Mouse (Mus musculus): ENCODE results near the gene Zfp853.

DNA sequence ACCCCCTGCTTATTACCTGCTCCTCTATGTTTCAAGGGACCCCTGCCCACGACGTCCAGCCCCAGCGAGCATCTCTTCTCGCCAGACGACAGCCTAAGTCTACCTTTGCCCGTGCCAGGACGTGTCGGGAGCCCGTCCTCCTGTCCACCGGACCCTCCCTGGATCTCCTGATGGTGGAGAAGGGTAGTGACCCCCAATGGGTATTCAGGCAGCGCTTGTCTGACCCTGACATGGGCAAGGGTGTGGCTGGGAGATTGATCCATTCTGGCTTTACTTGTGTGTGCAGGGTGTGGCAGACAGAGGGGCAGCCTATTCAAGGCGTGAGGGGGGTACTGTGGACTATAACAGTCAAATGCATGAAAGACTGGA, 23.3 kb downstream of the Zfp853 start:
- TF ChIP-seq CTCF (IDR thresholded peaks at IDR 0.05; ENCODE audit: extremely low read depth, insufficient read depth, low read length) (no peak), POLR2A (IDR thresholded peaks at IDR 0.05; ENCODE audit: extremely low read depth, insufficient read depth, low read length) (no peak)

Measured in cortical plate, adult 2 months (tissue).